Mouse (Mus musculus): Measurements from ENCODE around the gene Hs6st3. TPM values are rescaled to one million over a fixed set of nuclear protein-coding genes. Genes with fewer than 3 reads are reported as not detected.

Hs6st3 gene
- total RNA-seq, 2 experiments from 2014 or later, result 51.4 to 58.0 TPM

- DNase-seq, result no peak
- intact Hi-C loops (cut with DNase I), result no loop called here
These were observed 466.2 kb downstream of the Hs6st3 start for GRCm38 (mm10) chr14:119604327-119604726.

DNA sequence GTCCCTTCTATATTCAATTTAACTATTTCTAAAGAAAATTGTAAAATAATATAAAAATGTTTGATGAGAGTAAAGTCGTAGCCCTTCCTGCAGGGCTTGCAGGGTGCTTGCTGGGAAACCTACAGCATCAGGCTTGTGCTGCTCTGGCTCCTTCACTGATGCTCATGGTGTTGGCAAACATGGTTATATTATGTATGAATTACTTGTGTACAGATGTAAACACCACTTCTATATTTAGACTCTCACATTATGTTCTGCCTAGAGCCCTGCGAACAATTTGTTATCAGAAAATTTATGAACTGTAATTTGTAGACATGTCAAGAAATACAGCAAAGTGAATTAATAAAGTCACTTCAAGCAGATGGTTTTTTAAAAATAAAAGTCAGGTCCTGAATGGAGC, 474.7 kb downstream of the Hs6st3 start:
- intact Hi-C loops (cut with DNase I), result no loop called here
- no peak for DNase-seq

GRCm38 (mm10) chr14:119629127-119629526, 491.0 kb downstream of the Hs6st3 start:
- intact Hi-C loops (cut with DNase I), result no loop called here
- no peak for DNase-seq

DNA sequence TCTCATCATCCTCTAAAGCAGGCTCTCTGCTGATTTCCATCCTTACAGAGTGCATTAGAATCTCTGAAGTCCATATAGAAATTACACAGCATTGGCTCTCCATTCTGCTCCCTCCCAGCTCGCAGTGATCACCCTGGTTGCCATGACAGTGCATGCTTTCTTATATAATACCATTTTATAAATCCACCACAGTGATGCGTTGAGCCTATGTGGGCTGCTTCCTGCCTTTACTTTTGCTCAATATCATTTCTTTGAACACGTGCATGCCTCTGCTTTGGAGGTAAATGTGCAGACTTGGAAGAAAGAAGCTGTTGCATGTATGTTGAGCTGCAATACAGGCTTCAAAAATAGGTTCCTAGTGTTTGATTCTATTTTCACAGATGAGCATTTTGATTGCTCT, 494.9 kb downstream of the Hs6st3 start:
- intact Hi-C loops (cut with DNase I), result no loop called here
- no peak for DNase-seq

DNA sequence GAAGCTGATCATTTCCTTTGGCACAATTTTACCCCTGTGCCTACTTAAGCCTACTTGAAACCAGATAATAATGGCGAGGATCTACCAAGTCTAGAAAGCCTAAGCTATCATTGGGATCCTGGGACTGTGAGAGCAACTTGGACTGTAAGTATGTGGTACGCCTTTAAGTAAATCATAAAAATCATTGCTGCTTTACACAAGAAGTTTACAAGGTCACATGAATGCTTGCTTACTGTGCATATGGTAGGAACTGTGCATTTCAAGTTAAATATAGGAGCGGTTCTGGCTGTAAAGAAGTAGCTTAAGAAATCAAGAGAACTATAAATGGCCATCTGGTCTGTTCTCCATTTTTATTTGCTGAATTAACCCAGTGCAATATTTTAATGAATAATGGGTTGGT, 495.5 kb downstream of the Hs6st3 start:
- DNase-seq, result no peak
- intact Hi-C loops (cut with DNase I), result no loop called here

GRCm38 (mm10) chr14:119642874-119643273, 504.7 kb downstream of the Hs6st3 start:
- intact Hi-C loops (cut with DNase I), result no loop called here
- no peak for DNase-seq

- intact Hi-C loops (cut with DNase I), result no loop called here
- no peak for DNase-seq
These were observed 505.7 kb downstream of the Hs6st3 start for GRCm38 (mm10) chr14:119643840-119644239.

DNA sequence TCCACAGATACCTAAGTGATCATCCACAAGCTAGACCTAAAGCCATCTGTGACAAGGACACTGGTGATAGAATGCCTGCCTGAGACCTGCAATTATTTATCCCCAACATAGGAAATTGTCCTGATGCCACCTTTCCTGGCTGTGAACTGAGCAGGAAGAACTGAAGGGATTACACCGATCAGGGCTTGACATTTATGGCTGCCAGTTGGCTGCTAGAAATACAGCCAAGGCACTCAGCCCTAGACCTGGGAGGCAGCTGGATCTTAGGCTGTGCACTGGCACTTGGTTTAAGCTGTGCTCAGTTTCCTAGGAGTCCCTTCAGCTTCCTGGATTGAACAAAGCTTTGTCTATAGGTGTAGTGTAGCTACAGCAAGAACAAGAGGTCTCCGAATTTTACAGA, 518.8 kb downstream of the Hs6st3 start:
- intact Hi-C loops (cut with DNase I), result no loop called here
- DNase-seq, result no peak

- intact Hi-C loops (cut with DNase I), result no loop called here
These were observed 527.6 kb downstream of the Hs6st3 start for GRCm38 (mm10) chr14:119665741-119666141.

GRCm38 (mm10) chr14:119667421-119667820, 529.3 kb downstream of the Hs6st3 start:
- intact Hi-C loops (cut with DNase I), result no loop called here
- no peak for DNase-seq

More at GRCm38 (mm10) chr14:119665741-119666141, 527.6 kb downstream of the Hs6st3 start:
- peak; percentile 81 for DNase-seq

DNA sequence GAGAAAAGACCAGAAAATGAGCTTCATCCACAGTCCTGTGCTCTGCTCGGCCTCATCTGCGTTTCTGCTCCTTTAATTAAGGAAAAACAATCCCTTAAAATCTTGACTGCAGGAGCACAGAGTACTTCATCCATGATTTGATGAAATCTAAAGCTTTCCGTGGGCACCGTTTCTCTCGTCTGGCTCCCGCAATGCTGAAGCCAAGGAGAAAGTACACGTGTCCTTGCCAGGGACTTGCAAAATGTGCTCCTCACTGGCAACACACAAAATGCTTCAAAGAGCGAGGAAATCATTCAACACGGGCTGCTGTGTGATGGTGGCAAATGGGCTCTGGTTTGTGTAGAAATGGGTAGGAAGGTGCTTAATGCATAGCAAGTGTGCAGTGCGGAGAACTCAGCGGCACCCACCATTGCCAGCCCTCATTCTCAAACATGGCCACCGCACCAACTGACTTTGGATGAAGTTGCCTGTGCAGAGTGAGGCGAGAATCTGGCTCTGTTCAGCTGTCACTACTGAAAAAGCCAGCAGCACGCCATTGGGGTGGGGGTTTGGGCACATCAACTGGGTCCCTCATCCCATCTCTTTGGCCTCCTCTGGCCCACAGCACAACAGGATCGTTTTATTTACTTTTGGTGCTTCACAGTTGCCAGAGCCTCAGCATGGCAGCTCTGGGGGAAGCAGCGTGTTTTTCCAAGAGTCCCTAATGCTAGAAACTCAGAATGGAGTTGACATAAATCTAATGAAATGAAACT, 532.9 kb downstream of the Hs6st3 start:
- DNase-seq, result no peak
- intact Hi-C loops (cut with DNase I), result no loop called here

DNA sequence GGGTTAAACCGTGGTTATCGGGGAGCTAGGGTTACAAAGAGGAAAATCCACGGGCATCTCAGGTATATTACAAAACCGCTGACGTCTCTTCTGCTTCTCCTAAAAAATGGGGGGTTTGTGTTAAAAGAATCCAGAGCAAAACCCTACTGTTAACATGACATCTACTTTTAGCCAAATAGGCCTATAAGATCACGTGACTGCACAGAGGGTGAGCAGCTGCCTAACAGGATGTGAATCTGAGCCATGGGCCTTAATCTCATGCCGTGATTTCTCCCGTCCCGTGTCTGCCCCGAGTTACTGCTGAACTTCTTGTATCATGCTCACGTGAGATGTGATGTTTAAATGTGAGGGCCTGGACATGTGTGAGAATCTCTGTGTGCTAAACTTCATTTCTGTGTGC, 540.4 kb downstream of the Hs6st3 start:
- intact Hi-C loops (cut with DNase I), result no loop called here
- DNase-seq, result no peak

- intact Hi-C loops (cut with DNase I), result no loop called here
- DNase-seq, result no peak
These were observed 541.9 kb downstream of the Hs6st3 start for GRCm38 (mm10) chr14:119680052-119680451.

DNA sequence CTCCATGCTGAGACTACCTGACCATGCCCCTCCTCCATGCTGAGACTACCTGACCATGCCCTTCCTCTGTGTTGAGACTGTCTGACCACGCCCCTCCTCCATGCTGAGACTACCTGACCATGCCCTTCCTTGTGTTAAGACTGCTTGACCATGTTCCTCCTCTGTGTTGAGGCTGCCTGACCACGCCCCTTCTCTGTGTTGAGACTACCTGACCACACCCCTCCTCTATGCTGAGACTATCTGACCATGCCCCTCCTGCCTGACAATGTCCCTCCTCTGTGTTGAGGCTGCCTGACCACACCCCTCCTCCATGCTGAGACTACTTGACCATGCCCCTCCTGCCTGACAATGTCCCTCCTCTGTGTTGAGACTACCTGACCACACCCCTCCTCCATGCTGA, 549.7 kb downstream of the Hs6st3 start:
- intact Hi-C loops (cut with DNase I), result no loop called here
- no peak for DNase-seq

GRCm38 (mm10) chr14:119699982-119700381, 561.8 kb downstream of the Hs6st3 start:
- intact Hi-C loops (cut with DNase I), result no loop called here
- DNase-seq, result no peak

DNA sequence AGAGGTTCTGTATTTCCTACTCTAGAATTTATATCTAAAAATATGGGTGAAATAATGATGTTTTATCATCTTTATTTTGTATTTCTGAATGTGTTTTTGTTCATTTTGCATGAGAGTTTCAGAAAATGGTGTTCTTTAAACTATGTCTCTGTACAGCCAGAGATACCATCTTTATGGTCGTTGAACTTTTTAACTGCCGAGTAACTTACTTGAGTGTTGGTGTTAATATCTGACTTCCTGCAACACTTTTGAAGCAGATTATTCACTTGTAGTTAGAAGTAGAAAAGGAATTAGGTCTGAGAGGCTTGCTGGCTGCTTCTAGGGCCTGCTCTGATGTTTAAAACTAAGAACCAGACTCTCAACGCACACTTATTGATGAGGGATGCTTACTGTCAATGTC, 576.6 kb downstream of the Hs6st3 start:
- DNase-seq, result no peak
- intact Hi-C loops (cut with DNase I), result no loop called here

DNA sequence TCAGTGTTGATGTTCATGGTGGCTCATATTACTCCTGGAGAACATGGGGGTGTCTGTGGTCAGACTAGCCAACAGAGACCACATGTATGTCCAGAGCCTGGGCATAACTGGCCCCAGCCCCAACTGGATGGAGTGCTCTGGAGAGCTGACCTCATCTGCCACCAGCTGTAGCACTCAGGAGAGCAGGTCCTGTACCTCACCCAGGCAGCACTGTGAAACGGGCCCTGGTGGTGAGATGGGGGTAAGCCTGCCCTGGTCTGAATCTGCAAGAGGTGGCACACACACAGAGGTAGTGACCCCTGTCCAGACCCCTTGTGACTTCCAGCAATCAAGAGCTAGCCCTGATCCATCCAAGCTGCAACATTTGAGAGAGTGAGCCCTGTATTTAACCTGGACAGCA, 579.2 kb downstream of the Hs6st3 start:
- no peak for DNase-seq
- intact Hi-C loops (cut with DNase I), result no loop called here

DNA sequence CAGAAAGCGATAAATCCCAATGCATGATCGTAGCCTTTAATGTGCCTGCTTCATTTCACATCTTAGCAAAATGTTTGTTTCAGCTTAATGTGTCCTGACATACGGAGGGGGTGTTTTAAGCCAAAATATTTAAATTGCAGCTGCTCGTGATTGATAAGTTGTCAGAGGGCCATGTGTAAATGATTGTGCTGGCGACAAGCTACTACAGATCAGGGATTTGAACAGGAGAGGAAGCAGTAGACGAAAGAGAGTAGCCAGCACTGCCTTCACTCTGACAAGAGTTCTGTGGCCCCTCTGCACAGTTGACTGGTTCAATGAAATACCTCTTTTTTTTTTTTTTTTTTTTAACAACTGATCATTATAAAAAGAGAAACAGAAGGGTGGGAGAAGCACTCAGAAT, 587.0 kb downstream of the Hs6st3 start:
- DNase-seq, result no peak
- intact Hi-C loops (cut with DNase I), result no loop called here

DNA sequence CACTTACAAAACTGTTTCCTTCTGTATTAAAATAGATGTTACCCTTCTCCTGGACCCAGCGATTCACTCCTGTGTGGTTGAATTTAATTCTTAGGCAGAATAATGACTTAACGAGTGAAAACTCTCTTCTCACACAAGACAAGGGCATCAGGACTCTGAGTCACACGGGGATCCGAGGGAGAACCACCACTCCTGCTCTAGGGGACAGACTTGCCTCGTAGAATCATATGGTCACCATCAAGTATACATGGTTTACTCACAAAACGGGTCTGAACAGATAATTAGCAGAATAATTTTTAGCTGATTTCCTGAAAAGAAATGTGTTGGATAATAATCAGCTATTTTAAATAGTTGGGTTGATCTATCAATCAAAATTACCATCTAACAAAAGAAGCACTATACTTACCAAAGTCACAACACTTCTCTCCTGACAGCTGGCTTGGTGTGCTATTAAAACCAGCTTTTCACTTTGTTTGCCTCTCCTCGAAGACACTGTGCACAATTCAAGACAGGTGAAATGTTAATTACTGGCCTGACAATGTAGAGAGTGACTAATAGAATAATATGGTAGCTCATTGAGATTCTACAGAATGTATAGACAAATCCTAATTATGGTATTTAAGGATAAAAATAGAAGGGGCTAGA, 593.4 kb downstream of the Hs6st3 start:
- no peak for DNase-seq
- intact Hi-C loops (cut with DNase I), result no loop called here

DNA sequence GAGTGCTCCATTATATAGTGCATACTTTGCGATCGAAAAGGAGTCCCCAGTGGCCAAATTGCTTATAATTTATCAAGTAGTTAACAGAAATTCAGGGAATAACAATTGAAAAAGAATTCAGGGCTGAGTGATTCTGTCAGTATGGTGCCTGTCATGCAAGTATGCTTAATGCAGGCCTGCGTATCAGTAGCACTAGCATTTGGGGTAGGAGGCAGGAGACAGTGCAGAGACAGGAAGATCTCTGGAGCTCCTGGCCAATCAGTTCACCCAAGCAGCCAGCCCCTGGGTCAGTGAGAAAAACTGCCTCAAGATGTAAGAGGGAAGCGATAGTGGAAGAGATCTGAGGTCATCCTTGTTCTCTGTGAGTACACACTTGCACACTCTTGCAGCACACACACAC, 594.1 kb downstream of the Hs6st3 start:
- DNase-seq, result no peak
- intact Hi-C loops (cut with DNase I), result no loop called here

DNA sequence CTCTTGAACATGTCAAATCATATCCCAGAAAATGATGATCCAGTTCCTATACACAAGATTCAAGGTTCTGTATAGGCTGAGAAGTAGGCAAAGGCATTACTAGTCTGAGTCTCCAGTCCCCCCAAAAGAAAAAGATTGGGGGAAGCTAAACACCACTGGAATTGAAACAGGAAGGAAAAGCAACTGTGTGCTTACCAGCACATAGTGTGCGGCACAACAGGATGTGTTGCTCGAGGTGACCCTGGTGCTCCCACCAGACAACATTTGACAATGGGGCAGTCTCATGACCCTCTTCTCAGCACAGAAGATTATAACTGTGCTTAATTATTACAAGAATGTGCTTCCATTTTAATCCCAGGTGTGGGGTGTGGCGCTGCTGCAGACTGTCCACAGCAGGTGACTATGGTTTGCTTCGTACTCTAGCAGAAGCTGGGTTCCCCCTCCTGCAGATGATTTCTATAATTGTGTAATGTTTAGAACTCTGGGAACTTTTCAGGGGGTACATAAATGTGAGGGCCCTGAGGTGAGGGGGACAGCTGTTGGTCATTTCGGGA, 599.3 kb downstream of the Hs6st3 start:
- no peak for DNase-seq
- intact Hi-C loops (cut with DNase I), result no loop called here

DNA sequence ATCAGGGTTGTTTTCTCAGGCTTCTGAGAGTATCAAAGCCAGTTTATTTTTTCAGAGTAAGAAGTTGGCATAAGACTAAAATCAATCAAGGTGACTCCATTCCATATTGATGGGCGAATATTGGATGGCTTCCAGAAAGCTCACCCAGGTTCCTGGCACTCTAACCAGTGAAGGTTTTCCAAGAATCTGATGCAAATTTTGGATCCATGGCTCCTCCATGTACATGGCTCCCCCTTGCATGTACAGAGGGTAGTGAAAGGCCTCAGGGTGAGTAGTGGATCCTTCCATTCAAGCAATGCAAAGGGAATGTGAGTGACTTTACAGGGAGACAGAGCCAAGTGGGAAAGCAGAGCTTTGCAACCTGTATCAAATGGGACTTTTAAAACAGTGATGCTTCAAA, 603.6 kb downstream of the Hs6st3 start:
- DNase-seq, result peak; percentile 15
- intact Hi-C loops (cut with DNase I), result no loop called here

Data from left cerebral cortex, postnatal 4 days (tissue).